Mouse (Mus musculus) right cerebral cortex, postnatal 10 days (tissue): ENCODE measurements around the gene Stxbp5.

ENCODE experiments used
- DNase-seq, 2 experiments: peaks; one replicate each; pipeline ENCODE4 v3.0.0; 2021; ENCODE audit warnings: low spot score in 2 of 2

The Stxbp5 gene

DNA sequence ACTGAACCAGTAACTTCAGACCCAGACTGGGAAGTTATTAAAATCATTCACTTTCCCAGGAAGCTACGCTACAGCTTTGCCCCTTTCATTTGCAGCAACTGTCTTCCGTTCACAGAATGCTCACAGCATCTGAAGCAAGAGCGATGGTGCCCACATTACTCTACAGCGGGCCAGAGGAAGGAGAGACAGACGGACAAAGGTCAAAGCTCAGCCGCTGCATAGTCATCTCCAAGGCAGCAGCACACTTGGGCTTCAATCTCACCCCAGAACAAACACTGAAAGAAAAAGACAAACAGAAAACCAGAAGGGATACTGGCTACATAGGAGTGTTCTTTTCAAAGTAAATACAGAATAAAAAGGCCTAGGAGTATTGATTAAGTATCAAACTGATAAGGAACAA is 144.3 kb downstream of the Stxbp5 start:
- no peak for DNase-seq

GRCm38 (mm10) chr10:9754893-9755541 is 145.9 kb downstream of the Stxbp5 start:
- peak; percentile 86 to 89 for DNase-seq

DNA sequence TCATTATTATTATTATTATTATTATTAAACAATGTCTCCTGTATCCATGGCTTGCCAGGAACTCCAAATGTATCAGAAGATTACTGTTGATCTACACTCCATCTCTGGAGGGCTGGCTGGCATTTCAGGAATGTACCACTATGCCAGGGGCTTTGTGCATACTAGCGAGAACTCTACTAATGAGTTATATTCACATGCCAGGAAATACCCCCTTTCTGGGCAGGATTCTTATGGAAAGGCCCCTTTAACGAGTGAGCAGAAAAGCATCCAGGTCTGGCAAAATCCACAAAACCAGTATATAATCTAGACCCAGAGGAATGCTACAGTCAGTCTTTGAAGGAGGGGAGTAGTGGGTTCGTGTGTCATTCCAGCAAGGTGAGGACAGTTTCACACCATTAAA is 167.0 kb downstream of the Stxbp5 start:
- DNase-seq = no peak

DNA sequence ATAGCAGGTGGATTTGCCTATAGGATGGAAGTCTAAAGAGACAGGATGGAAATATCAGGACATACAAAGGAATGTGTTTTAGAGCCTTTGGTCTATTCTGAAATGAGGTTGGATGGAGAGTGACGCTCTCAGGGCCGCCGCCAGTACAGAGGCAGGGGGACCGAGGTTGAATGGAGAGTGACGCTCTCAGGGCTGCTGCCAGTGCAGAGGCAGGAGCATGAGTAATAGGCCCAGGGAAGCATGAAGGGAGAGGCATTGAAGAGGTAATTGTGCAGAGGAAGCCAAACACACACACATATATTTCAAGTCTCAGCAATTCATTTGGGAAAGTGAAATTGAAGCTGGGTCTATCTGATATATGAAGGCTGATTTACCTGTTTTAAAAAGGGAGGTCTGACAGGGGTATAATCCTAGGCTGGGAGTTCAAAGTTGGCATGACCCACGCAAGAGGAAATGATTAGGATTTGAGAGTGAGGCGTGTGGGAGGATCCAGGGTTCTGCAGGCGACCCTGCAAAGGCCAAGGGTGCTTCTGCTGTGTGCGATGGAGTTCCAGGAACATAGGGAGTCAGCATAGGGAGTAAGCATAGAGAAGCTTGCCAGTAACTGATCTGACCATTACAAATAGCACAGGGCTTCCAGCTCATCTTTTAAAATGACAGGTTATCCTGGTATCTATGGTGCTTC is 168.7 kb downstream of the Stxbp5 start:
- DNase-seq = no peak

DNA sequence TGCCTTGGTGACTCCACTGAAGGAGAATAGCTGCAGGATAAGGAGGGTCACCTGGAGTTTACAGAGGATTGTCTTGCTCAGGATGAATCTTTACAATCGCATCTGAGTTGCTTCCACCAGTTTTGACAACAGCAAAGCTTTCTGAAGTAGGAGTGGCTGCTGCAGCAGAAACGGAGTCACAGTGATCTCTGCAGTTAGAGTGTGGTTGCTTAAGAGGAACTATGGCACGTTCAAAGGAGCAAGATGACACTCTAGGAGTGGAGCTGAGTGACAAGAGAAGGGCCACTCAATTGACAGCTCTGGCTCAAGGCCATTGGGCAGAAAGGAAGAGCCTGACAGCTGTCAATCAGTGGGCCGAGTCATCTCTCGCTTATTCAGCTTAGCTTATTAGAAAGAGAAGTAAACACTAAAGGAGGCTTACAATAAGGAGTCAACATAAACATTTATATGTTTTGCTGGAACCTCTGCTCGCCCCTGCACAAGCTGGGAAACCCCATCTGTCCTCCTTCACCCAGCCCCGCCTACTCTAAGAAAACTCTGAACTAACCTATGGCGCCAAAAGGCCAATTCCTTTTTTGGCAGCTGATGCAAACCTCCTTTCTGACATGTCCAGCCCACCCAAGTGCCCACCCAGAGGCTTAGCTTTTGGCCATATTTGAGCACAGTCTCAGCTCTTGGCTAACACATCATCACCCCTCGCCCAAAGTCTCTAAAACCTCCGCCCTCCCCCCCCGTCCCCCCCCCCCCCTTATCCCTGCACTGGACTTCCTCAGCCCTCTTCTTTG is 178.2 kb downstream of the Stxbp5 start:
- DNase-seq = no peak

DNA sequence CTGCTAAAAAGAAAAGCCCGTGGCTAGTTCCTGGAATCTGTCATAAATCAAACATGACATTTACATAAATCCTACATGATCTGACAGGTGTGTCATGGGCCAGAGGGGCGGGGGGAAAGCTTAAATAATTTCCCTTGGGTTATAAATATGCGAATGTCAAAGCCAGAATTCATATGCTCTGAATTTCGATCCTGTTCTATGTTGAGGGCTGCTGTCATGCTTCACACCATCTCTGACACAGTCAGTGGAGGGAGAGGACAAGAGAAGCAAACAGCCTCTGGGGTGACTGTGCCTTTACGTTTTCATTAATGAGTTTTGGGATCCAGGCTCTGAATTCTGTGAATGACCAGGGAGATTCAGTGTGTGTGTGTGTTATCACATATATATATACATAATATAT is 180.9 kb downstream of the Stxbp5 start:
- DNase-seq = no peak

DNA sequence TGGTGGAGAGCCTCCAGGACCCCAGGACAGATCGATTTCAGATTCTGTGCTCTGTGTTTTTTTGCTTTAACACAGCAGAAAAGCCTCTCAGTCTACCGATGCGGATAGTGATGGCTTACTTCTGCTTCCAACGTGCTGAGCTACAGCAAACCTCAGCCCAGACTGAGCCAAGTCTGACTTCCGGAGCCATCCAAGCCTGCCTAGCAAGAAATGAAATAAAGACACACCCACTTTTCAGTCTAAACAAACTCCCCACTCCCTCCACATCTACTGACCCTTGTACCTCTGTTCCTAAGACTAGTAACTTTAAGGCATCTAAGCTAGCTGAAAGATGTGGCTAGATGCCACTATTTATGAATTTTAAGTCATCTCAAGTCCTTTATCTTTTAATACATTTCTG is 182.8 kb downstream of the Stxbp5 start:
- no peak for DNase-seq
